Mouse (Mus musculus): ENCODE measurements around the gene Atpaf1. TPM values are rescaled to one million over a fixed set of nuclear protein-coding genes. Genes with fewer than 3 reads are reported as not detected.

Gene Atpaf1
- polyA plus RNA-seq, 1 experiment from 2014 or later: 51.4 TPM

- DNase-seq (ENCODE audit: low spot score): no peak
- Histone ChIP-seq H3K9ac (ENCODE audit: low read length) (no peak overlapping the region), H3K4me2 (ENCODE audit: low read depth) (no peak overlapping the region), H3K9me3 (ENCODE audit: control insufficient read depth, low read length) (no peaks in the 10 kb centered on the region), H3K27ac (ENCODE audit: low read depth, low read length) (no peak overlapping the region), H3K36me3 (ENCODE audit: control insufficient read depth, insufficient read depth, low read length) (no peaks in the 10 kb centered on the region), H3K4me3 (ENCODE audit: low read depth, low read length) (no peak overlapping the region), H3K4me1 (ENCODE audit: control insufficient read depth, insufficient read depth, low read length) (peaks cover 6% of the 10 kb centered on the region; the same call in 1 of the 2 replicates), H3K27me3 (ENCODE audit: control insufficient read depth, insufficient read depth, low read length) (no peaks in the 10 kb centered on the region)
- no peak for ATAC-seq (ENCODE audit: insufficient read depth, low FRiP score, low TSS enrichment)
- WGBS: 87% methylated on average over 5 of the region's 5 CpGs
These were observed 2.4 kb upstream of the Atpaf1 start for GRCm38 (mm10) chr4:115782026-115782805.

GRCm38 (mm10) chr4:115785511-115786034 is 961 bp downstream of the Atpaf1 start:
- WGBS: 62% methylated on average over 7 of the region's 7 CpGs
- Histone ChIP-seq H3K4me1 (ENCODE audit: control insufficient read depth, insufficient read depth, low read length) (peaks cover 6% of the 10 kb centered on the region; the same call in 1 of the 2 replicates), H3K4me2 (ENCODE audit: low read depth) (peak overlapping the region; percentile 57), H3K27ac (ENCODE audit: low read depth, low read length) (no peak overlapping the region), H3K9me3 (ENCODE audit: control insufficient read depth, low read length) (no peaks in the 10 kb centered on the region), H3K27me3 (ENCODE audit: control insufficient read depth, insufficient read depth, low read length) (no peaks in the 10 kb centered on the region), H3K36me3 (ENCODE audit: control insufficient read depth, insufficient read depth, low read length) (0 out of 2 replicates have a peak, but pooled peaks cover 3% of the 10 kb centered on the region), H3K4me3 (ENCODE audit: low read depth, low read length) (peak overlapping the region; percentile 67), H3K9ac (ENCODE audit: low read length) (peak overlapping the region; percentile 76)
- ATAC-seq (ENCODE audit: insufficient read depth, low FRiP score, low TSS enrichment) (no peak), DNase-seq (ENCODE audit: low spot score) (no peak)

- Histone ChIP-seq H3K4me1 (ENCODE audit: control insufficient read depth, insufficient read depth, low read length) (no peaks in the 10 kb centered on the region), H3K9ac (ENCODE audit: low read length) (no peak overlapping the region), H3K36me3 (ENCODE audit: control insufficient read depth, insufficient read depth, low read length) (0 out of 2 replicates have a peak, but pooled peaks cover 3% of the 10 kb centered on the region), H3K9me3 (ENCODE audit: control insufficient read depth, low read length) (no peaks in the 10 kb centered on the region), H3K4me2 (ENCODE audit: low read depth) (no peak overlapping the region), H3K4me3 (ENCODE audit: low read depth, low read length) (no peak overlapping the region), H3K27me3 (ENCODE audit: control insufficient read depth, insufficient read depth, low read length) (no peaks in the 10 kb centered on the region), H3K27ac (ENCODE audit: low read depth, low read length) (no peak overlapping the region)
- ATAC-seq (ENCODE audit: insufficient read depth, low FRiP score, low TSS enrichment) (no peak), DNase-seq (ENCODE audit: low spot score) (no peak)
- 74% methylated on average over 3 of the region's 3 CpGs for WGBS
These were observed 6.3 kb downstream of the Atpaf1 start for GRCm38 (mm10) chr4:115790864-115791263.

GRCm38 (mm10) chr4:115795360-115795759 is 10.7 kb downstream of the Atpaf1 start:
- 45% methylated on average over 3 of the region's 3 CpGs for WGBS
- no peak overlapping the region for H3K4me3 ChIP-seq (ENCODE audit: low read depth, low read length)

GRCm38 (mm10) chr4:115799981-115800380 is 15.4 kb downstream of the Atpaf1 start:
- H3K4me1 ChIP-seq (ENCODE audit: control insufficient read depth, insufficient read depth, low read length): no peaks in the 10 kb centered on the region
- H3K9ac ChIP-seq (ENCODE audit: low read length): no peak overlapping the region
- peaks cover 5% of the 10 kb centered on the region for H3K36me3 ChIP-seq (ENCODE audit: control insufficient read depth, insufficient read depth, low read length)
- 91% methylated on average over 3 of the region's 3 CpGs for WGBS
- H3K9me3 ChIP-seq (ENCODE audit: control insufficient read depth, low read length): no peaks in the 10 kb centered on the region
- no peaks in the 10 kb centered on the region for H3K27me3 ChIP-seq (ENCODE audit: control insufficient read depth, insufficient read depth, low read length)
- ATAC-seq (ENCODE audit: insufficient read depth, low FRiP score, low TSS enrichment) (no peak), DNase-seq (ENCODE audit: low spot score) (no peak)
- H3K27ac ChIP-seq (ENCODE audit: low read depth, low read length): no peak overlapping the region
- H3K4me3 ChIP-seq (ENCODE audit: low read depth, low read length): no peak overlapping the region
- H3K4me2 ChIP-seq (ENCODE audit: low read depth): no peak overlapping the region

More at GRCm38 (mm10) chr4:115795360-115795759, 10.7 kb downstream of the Atpaf1 start:
- Histone ChIP-seq H3K9me3 (ENCODE audit: control insufficient read depth, low read length) (no peaks in the 10 kb centered on the region), H3K4me1 (ENCODE audit: control insufficient read depth, insufficient read depth, low read length) (no peaks in the 10 kb centered on the region), H3K27me3 (ENCODE audit: control insufficient read depth, insufficient read depth, low read length) (no peaks in the 10 kb centered on the region), H3K27ac (ENCODE audit: low read depth, low read length) (no peak overlapping the region), H3K4me2 (ENCODE audit: low read depth) (no peak overlapping the region), H3K36me3 (ENCODE audit: control insufficient read depth, insufficient read depth, low read length) (peaks cover 3% of the 10 kb centered on the region), H3K9ac (ENCODE audit: low read length) (no peak overlapping the region)
- DNase-seq (ENCODE audit: low spot score) (no peak), ATAC-seq (ENCODE audit: insufficient read depth, low FRiP score, low TSS enrichment) (no peak)

GRCm38 (mm10) chr4:115812326-115812725 is 27.7 kb downstream of the Atpaf1 start:
- 92% methylated on average over 4 of the region's 4 CpGs for WGBS
- no peak overlapping the region for H3K9ac ChIP-seq (ENCODE audit: low read length)
- no peak for ATAC-seq (ENCODE audit: insufficient read depth, low FRiP score, low TSS enrichment)
- H3K4me2 ChIP-seq (ENCODE audit: low read depth): no peak overlapping the region
- no peaks in the 10 kb centered on the region for H3K27me3 ChIP-seq (ENCODE audit: control insufficient read depth, insufficient read depth, low read length)
- H3K4me1 ChIP-seq (ENCODE audit: control insufficient read depth, insufficient read depth, low read length): no peaks in the 10 kb centered on the region
- no peaks in the 10 kb centered on the region for H3K9me3 ChIP-seq (ENCODE audit: control insufficient read depth, low read length)
- DNase-seq (ENCODE audit: low spot score): no peak
- no peak overlapping the region for H3K4me3 ChIP-seq (ENCODE audit: low read depth, low read length)
- H3K36me3 ChIP-seq (ENCODE audit: control insufficient read depth, insufficient read depth, low read length): no peaks in the 10 kb centered on the region
- no peak overlapping the region for H3K27ac ChIP-seq (ENCODE audit: low read depth, low read length)

GRCm38 (mm10) chr4:115815606-115816005 is 31.0 kb downstream of the Atpaf1 start:
- H3K36me3 ChIP-seq (ENCODE audit: control insufficient read depth, insufficient read depth, low read length): no peaks in the 10 kb centered on the region
- no peak overlapping the region for H3K27ac ChIP-seq (ENCODE audit: low read depth, low read length)
- H3K9ac ChIP-seq (ENCODE audit: low read length): no peak overlapping the region
- DNase-seq (ENCODE audit: low spot score): no peak
- no peak overlapping the region for H3K4me2 ChIP-seq (ENCODE audit: low read depth)
- WGBS: 88% methylated on average over 5 of the region's 5 CpGs
- H3K27me3 ChIP-seq (ENCODE audit: control insufficient read depth, insufficient read depth, low read length): no peaks in the 10 kb centered on the region
- H3K4me3 ChIP-seq (ENCODE audit: low read depth, low read length): no peak overlapping the region
- no peaks in the 10 kb centered on the region for H3K4me1 ChIP-seq (ENCODE audit: control insufficient read depth, insufficient read depth, low read length)
- ATAC-seq (ENCODE audit: insufficient read depth, low FRiP score, low TSS enrichment): no peak
- H3K9me3 ChIP-seq (ENCODE audit: control insufficient read depth, low read length): no peaks in the 10 kb centered on the region

- Histone ChIP-seq H3K4me3 (ENCODE audit: low read depth, low read length) (no peak overlapping the region), H3K9ac (ENCODE audit: low read length) (no peak overlapping the region), H3K27ac (ENCODE audit: low read depth, low read length) (no peak overlapping the region), H3K9me3 (ENCODE audit: control insufficient read depth, low read length) (no peaks in the 10 kb centered on the region), H3K4me2 (ENCODE audit: low read depth) (no peak overlapping the region), H3K4me1 (ENCODE audit: control insufficient read depth, insufficient read depth, low read length) (no peaks in the 10 kb centered on the region), H3K27me3 (ENCODE audit: control insufficient read depth, insufficient read depth, low read length) (no peaks in the 10 kb centered on the region), H3K36me3 (ENCODE audit: control insufficient read depth, insufficient read depth, low read length) (no peaks in the 10 kb centered on the region)
- ATAC-seq (ENCODE audit: insufficient read depth, low FRiP score, low TSS enrichment) (no peak), DNase-seq (ENCODE audit: low spot score) (no peak)
- 75% methylated on average over 3 of the region's 3 CpGs for WGBS
These were observed 35.6 kb downstream of the Atpaf1 start for GRCm38 (mm10) chr4:115820199-115820598.

- no peak overlapping the region for H3K27ac ChIP-seq (ENCODE audit: low read depth, low read length)
- no peaks in the 10 kb centered on the region for H3K27me3 ChIP-seq (ENCODE audit: control insufficient read depth, insufficient read depth, low read length)
- 69% methylated on average over 3 of the region's 3 CpGs for WGBS
- no peak for ATAC-seq (ENCODE audit: insufficient read depth, low FRiP score, low TSS enrichment)
- no peak overlapping the region for H3K9ac ChIP-seq (ENCODE audit: low read length)
- no peak overlapping the region for H3K4me2 ChIP-seq (ENCODE audit: low read depth)
- H3K4me1 ChIP-seq (ENCODE audit: control insufficient read depth, insufficient read depth, low read length): no peaks in the 10 kb centered on the region
- H3K9me3 ChIP-seq (ENCODE audit: control insufficient read depth, low read length): no peaks in the 10 kb centered on the region
- no peaks in the 10 kb centered on the region for H3K36me3 ChIP-seq (ENCODE audit: control insufficient read depth, insufficient read depth, low read length)
- H3K4me3 ChIP-seq (ENCODE audit: low read depth, low read length): no peak overlapping the region
- DNase-seq (ENCODE audit: low spot score): no peak
These were observed 36.3 kb downstream of the Atpaf1 start for GRCm38 (mm10) chr4:115820944-115821343.

Measured in neural tube, embryonic 11.5 days (tissue).